Mouse (Mus musculus) CH12.LX (cell line): ENCODE measurements around the gene Ugt1a8. TPM values are rescaled to one million over a fixed set of nuclear protein-coding genes. Genes with fewer than 3 reads are reported as not detected.

Experiments
- DNase-seq: peaks from one replicate; pipeline ENCODE4 v3.0.0-alpha.2; 2013; ENCODE audit errors: extremely low read depth
- H3K27ac ChIP-seq: 2 replicates; pipeline ENCODE4 v1.5.1; 2012; ENCODE audit warnings: low read depth, mild to moderate bottlenecking, control low read depth, moderate library complexity; ENCODE audit not compliant: insufficient read depth
- H3K27me3 ChIP-seq: replicated peaks from 2 replicates; pipeline ENCODE3; 2012; ENCODE audit warnings: inconsistent platforms
- H3K36me3 ChIP-seq, 2 experiments: replicated peaks in 1 of 2; 2 replicates each; pipeline versions ENCODE3 to v1.6.1; 2012; ENCODE audit warnings: inconsistent platforms in 1 of 2, low read length in 1 of 2, mild to moderate bottlenecking in 1 of 2, mixed read lengths in 1 of 2, moderate library complexity in 1 of 2; ENCODE audit not compliant: control insufficient read depth in 1 of 2, insufficient read depth in 1 of 2
- H3K4me1 ChIP-seq, 2 experiments: 2 replicates each; pipeline ENCODE4 v1.6.1; 2012; ENCODE audit warnings: inconsistent platforms in 1 of 2, moderate library complexity in 1 of 2; ENCODE audit not compliant: insufficient read depth in 2 of 2, control insufficient read depth in 1 of 2
- H3K4me2 ChIP-seq: 2 replicates; pipeline ENCODE4 v1.6.1; 2012; ENCODE audit warnings: low read depth, mild to moderate bottlenecking, control low read depth; ENCODE audit not compliant: poor library complexity, insufficient read depth, severe bottlenecking
- H3K4me3 ChIP-seq, 3 experiments: fragments of 150-350 bp in 1 of 3; sonication (generic) in 1 of 3; replicated peaks in 1 of 3; 2 replicates each; pipeline versions ENCODE3 to v1.5.1; 2011 to 2012; ENCODE audit warnings: low read depth in 2 of 3, low read length in 2 of 3, mild to moderate bottlenecking in 2 of 3, moderate library complexity in 2 of 3, control low read depth in 1 of 3, improper control_type of control experiment in 1 of 3, inconsistent platforms in 1 of 3, mixed read lengths in 1 of 3; ENCODE audit not compliant: poor library complexity in 1 of 3
- H3K79me2 ChIP-seq: replicated peaks from 2 replicates; pipeline ENCODE4 v1.6.1; 2012; ENCODE audit warnings: mild to moderate bottlenecking, moderate library complexity; ENCODE audit not compliant: control insufficient read depth, poor library complexity, insufficient read depth, severe bottlenecking; ENCODE audit errors: extremely low read depth
- H3K9ac ChIP-seq: 2 replicates; pipeline ENCODE4 v1.6.1; 2012; ENCODE audit warnings: low read depth, mild to moderate bottlenecking, control low read depth, moderate library complexity; ENCODE audit not compliant: insufficient read depth
- H3K9me3 ChIP-seq: replicated peaks from 2 replicates; pipeline ENCODE3; 2012; ENCODE audit warnings: low read length, inconsistent platforms, mixed read lengths
- BHLHE40 ChIP-seq: IDR thresholded peaks from 2 replicates; pipeline ENCODE4 v1.6.1; 2011; ENCODE audit warnings: mild to moderate bottlenecking, low read depth, low read length, improper control_type of control experiment
- CHD1 ChIP-seq: IDR thresholded peaks from 2 replicates; pipeline ENCODE4 v1.6.1; 2012; ENCODE audit warnings: low read depth, low read length, improper control_type of control experiment, inconsistent platforms
- GABPA ChIP-seq: IDR thresholded peaks from 2 replicates; pipeline ENCODE4 v1.6.1; 2012; ENCODE audit warnings: low read depth, low read length, improper control_type of control experiment, inconsistent platforms; ENCODE audit not compliant: insufficient replicate concordance
- IRF4 ChIP-seq: IDR thresholded peaks from 2 replicates; pipeline ENCODE4 v1.6.1; 2014; ENCODE audit warnings: low read depth, mild to moderate bottlenecking, inconsistent platforms, low read length, improper control_type of control experiment
- KAT2A ChIP-seq: IDR thresholded peaks from 2 replicates; pipeline ENCODE4 v1.6.1; 2012; ENCODE audit warnings: low read length, improper control_type of control experiment, inconsistent platforms; ENCODE audit not compliant: insufficient replicate concordance
- MAFK ChIP-seq: IDR thresholded peaks from 2 replicates; pipeline ENCODE4 v1.6.1; 2011; ENCODE audit warnings: low read length, improper control_type of control experiment; ENCODE audit not compliant: insufficient replicate concordance
- MAZ ChIP-seq: IDR thresholded peaks from 2 replicates; pipeline ENCODE4 v1.6.1; 2012; ENCODE audit warnings: low read depth, mild to moderate bottlenecking, inconsistent platforms, low read length, improper control_type of control experiment, moderate library complexity
- MEF2A ChIP-seq: IDR thresholded peaks from 2 replicates; pipeline ENCODE4 v1.6.1; 2014; ENCODE audit warnings: low read depth, mild to moderate bottlenecking, inconsistent platforms, low read length, improper control_type of control experiment, borderline replicate concordance
- MXI1 ChIP-seq: IDR thresholded peaks from 2 replicates; pipeline ENCODE4 v1.6.1; 2011; ENCODE audit warnings: mild to moderate bottlenecking, low read depth, low read length, improper control_type of control experiment
- MYC ChIP-seq: IDR thresholded peaks from 2 replicates; pipeline ENCODE4 v1.6.1; 2011; ENCODE audit warnings: low read depth, mild to moderate bottlenecking, improper control_type of control experiment, low read length
- NELFE ChIP-seq: IDR thresholded peaks from 2 replicates; pipeline ENCODE4 v1.6.1; 2011; ENCODE audit warnings: low read depth, low read length, improper control_type of control experiment
- POLR2AphosphoS2 ChIP-seq: IDR thresholded peaks from 2 replicates; pipeline ENCODE4 v1.6.1; 2011; ENCODE audit warnings: low read depth, low read length, improper control_type of control experiment
- RAD21 ChIP-seq: IDR thresholded peaks from 2 replicates; pipeline ENCODE4 v1.6.1; 2011; ENCODE audit warnings: low read depth, mild to moderate bottlenecking, low read length, improper control_type of control experiment, moderate library complexity
- RCOR1 ChIP-seq: conservative IDR thresholded peaks from 2 replicates; pipeline ENCODE4 v1.6.1; 2012; ENCODE audit warnings: low read depth, mild to moderate bottlenecking, inconsistent platforms, low read length, improper control_type of control experiment
- SMC3 ChIP-seq: IDR thresholded peaks from 2 replicates; pipeline ENCODE4 v1.6.1; 2011; ENCODE audit warnings: low read depth, low read length, improper control_type of control experiment
- UBTF ChIP-seq: IDR thresholded peaks from 2 replicates; pipeline ENCODE4 v1.6.1; 2012; ENCODE audit warnings: low read depth, mild to moderate bottlenecking, inconsistent platforms, low read length, improper control_type of control experiment, moderate library complexity
- USF2 ChIP-seq: conservative IDR thresholded peaks from 2 replicates; pipeline ENCODE4 v1.6.1; 2011; ENCODE audit warnings: low read depth, low read length, improper control_type of control experiment
- ZC3H11A ChIP-seq: IDR thresholded peaks from 2 replicates; pipeline ENCODE4 v1.6.1; 2012; ENCODE audit warnings: low read depth, mild to moderate bottlenecking, inconsistent platforms, low read length, improper control_type of control experiment
- ZKSCAN1 ChIP-seq: IDR thresholded peaks from 2 replicates; pipeline ENCODE4 v1.6.1; 2012; ENCODE audit warnings: low read depth, inconsistent platforms, low read length, improper control_type of control experiment, borderline replicate concordance
- ZMIZ1 ChIP-seq: IDR thresholded peaks from 2 replicates; pipeline ENCODE4 v1.6.1; 2012; ENCODE audit warnings: low read depth, mild to moderate bottlenecking, inconsistent platforms, low read length, improper control_type of control experiment
- dilution Hi-C: fragments of 300-500 bp; cut with MboI; formaldehyde crosslinking; loops from 2 replicates; pipeline ENCODE4 v1.14.3; 2020; ENCODE audit warnings: low sequenced_read_pairs; ENCODE audit not compliant: extremely low pct_unique_long_range_greater_than_20kb, extremely low pct_ligation_motif_present
- in situ Hi-C: fragments of 300-500 bp; cut with MboI; formaldehyde crosslinking; loops from 3 replicates; pipeline ENCODE4 v1.14.3; 2019; ENCODE audit warnings: low sequenced_read_pairs, low pct_ligation_motif_present, low pct_unique_long_range_greater_than_20kb, mixed read lengths
- polyA plus RNA-seq: library from polyadenylated mRNA; unstranded; fragments of >175 nt; gene quantifications from 2 replicates; pipeline ENCODE4 v1.2.1, GENCODE M21; 2012; ENCODE audit warnings: low read depth; ENCODE audit not compliant: insufficient read length
- total RNA-seq, 2 experiments: library from RNA; depleted of rRNA; stranded (reverse); fragments of 300-350 nt in 1 of 2; fragments of >200 nt in 1 of 2; gene quantifications; 2 replicates each; pipeline ENCODE4 v1.2.3; 2012 to 2014

Ugt1a8 gene
- total and polyA plus RNA-seq, 3 experiments, result not detected

DNA sequence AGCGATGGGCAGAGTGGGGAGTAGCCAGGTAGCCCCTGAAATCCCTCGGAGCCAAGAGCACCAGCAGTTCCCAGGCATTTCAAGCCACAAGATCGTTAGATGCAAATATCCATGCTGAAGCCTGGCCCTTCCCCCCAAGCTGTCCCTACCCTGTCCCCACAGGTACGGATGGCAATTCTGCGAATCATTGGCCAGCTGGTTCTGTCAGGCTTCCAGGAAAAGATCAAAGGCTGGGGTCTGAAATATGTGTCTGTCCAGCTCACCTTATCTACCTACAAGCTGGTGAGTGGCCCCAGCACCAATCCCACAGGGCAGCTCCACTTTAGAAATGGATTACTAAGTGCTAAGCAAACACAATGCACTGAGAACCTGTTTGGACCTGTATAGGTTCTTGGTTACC is 149.7 kb downstream of the Ugt1a8 start:
- DNase-seq, result no peak
- in situ Hi-C loops (no loop called here), dilution Hi-C loops (no loop called here)
- Histone ChIP-seq H3K27me3 (peaks cover 38% of the 10 kb centered on the region), H3K4me3 (no peak overlapping the region), H3K4me1 (no peaks in the 10 kb centered on the region), H3K36me3 (no peaks in the 10 kb centered on the region), H3K9me3 (peaks cover 74% of the 10 kb centered on the region), H3K4me2 (no peak overlapping the region), H3K27ac (no peak overlapping the region), H3K79me2 (no peaks in the 10 kb centered on the region), H3K9ac (no peak overlapping the region)
- TF ChIP-seq MEF2A (no peak), GABPA (no peak), ZC3H11A (no peak), BHLHE40 (no peak), MAZ (no peak), SMC3 (no peak), UBTF (no peak), MXI1 (no peak), IRF4 (no peak), KAT2A (no peak), RAD21 (no peak), POLR2AphosphoS2 (no peak), NELFE (no peak), ZMIZ1 (no peak), ZKSCAN1 (no peak), USF2 (no peak), RCOR1 (no peak), CHD1 (no peak)

DNA sequence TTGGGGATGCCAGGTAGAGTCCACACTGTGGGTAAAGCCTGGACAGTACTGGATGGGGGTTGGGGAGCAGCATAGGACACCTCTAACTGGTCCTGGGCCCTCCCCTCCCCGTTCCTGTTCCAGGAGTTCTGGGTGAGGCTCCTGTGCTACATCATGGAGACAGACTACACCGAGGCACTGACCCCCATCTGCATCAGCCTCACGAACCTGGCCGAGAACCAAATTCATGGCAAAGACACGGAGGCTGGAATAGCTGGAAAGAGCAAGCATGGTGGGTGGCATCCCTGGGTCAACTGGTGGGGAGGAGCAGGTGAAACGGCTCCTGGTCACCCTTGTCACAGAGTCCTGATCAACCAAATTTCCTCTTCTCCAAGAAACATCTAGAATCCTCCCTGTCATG is 151.2 kb downstream of the Ugt1a8 start:
- Histone ChIP-seq H3K79me2 (no peaks in the 10 kb centered on the region), H3K27me3 (peaks cover 38% of the 10 kb centered on the region), H3K9me3 (peaks cover 72% of the 10 kb centered on the region), H3K27ac (no peak overlapping the region), H3K4me1 (no peaks in the 10 kb centered on the region), H3K36me3 (no peaks in the 10 kb centered on the region), H3K4me3 (no peak overlapping the region), H3K9ac (no peak overlapping the region), H3K4me2 (no peak overlapping the region)
- dilution Hi-C loops (no loop called here), in situ Hi-C loops (no loop called here)
- TF ChIP-seq MAFK, result no peak
- no peak for TF ChIP-seq RAD21
- TF ChIP-seq SMC3, result no peak
- TF ChIP-seq BHLHE40, result no peak
- TF ChIP-seq MEF2A, result no peak
- TF ChIP-seq MAZ, result no peak
- no peak for TF ChIP-seq MYC
- TF ChIP-seq USF2, result no peak
- no peak for DNase-seq
